Mouse (Mus musculus) limb, embryonic 15.5 days (tissue): ENCODE measurements around the gene Auh. TPM values are rescaled to one million over a fixed set of nuclear protein-coding genes. Genes with fewer than 3 reads are reported as not detected.

Experiments
- polyA plus RNA-seq: library from polyadenylated mRNA; unstranded; fragments of >200 nt; fragmentation: Nextera tagmentation; extraction: Ambion mirVana; gene quantifications from 2 replicates; pipeline ENCODE4 v1.2.1, GENCODE M21; 2015

The Auh gene
- polyA plus RNA-seq, 1 experiment from 2014 or later = 39.6 TPM

Other genes starting within 250 kb of the Auh start
- gene Nfil3, start 51.4 kb upstream of the Auh start, polyA plus RNA-seq = 42.5 and 45.6 TPM in 2 replicates